Mouse (Mus musculus): ENCODE data around the gene Kcnk16.

Gene Kcnk16

DNA sequence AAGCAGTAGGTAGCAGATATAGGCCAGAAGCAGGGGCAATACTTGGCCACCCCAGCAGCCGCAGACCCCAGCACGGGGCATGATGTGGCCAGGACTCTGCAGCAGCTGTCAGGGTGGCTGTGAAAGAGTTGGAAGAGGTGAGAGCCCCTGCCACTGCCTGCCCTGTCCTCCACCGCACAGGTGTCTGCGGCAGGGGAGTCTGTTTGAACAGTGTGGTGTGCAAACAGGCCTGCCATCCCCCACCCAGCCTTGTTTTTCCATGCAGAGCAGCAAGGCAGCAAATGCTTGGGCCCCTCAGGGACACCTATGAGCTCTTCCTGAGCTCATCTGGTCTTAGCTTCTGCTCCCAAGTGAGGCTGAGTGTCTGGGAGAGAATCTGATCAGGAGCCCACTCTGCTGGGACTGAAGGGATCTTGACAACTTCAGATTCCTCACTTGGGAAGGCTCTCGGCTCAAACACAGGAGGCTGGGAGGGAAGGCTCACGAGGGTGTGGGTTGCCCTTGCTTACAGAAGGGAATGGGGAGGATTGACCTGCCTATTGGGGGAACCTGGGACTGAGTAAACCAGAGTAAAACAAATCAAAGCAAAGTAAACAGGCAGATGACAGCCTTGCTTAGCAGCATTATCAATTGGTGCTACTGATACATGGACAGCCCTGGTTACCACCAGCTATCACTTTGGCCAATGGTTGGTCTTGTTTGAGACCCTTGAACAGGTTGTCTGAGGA lies at the start of gene Kcnk16:
Gene Kcnk16, minus strand, starts transcription at position 118 of the 728 bp plus-strand sequence.
- TF ChIP-seq GATA4 (IDR thresholded peaks at IDR 0.05; ENCODE audit: insufficient replicate concordance, low read length) = no peak

GRCm38 (mm10) chr14:20315137-20315536 lies 46.1 kb upstream of the Kcnk16 start:
- no peak for TF ChIP-seq GATA4 (IDR thresholded peaks at IDR 0.05; ENCODE audit: insufficient replicate concordance, low read length)

DNA sequence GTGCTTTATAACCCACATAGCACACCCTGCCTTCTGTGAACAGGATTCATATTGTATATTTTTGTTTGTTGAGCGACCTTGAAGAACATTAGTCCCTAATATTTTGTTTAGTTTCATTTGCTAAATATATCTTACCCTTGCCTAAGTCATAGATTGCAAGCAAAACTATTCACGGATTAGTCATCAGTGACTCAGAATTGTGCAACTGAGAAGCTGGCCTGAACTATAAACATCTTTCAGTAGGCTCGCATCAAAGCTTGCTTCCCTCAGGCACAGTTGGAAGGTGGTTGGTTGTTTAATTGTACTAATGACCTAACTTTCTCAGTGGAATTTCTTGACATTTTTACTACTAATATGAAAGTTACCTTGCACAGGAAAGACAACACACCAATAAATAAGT lies 29.1 kb upstream of the Kcnk16 start:
- TF ChIP-seq GATA4 (IDR thresholded peaks at IDR 0.05; ENCODE audit: insufficient replicate concordance, low read length) = no peak

GRCm38 (mm10) chr14:20297616-20298015 lies 28.6 kb upstream of the Kcnk16 start:
- no peak for TF ChIP-seq GATA4 (IDR thresholded peaks at IDR 0.05; ENCODE audit: insufficient replicate concordance, low read length)

- no peak for TF ChIP-seq GATA4 (IDR thresholded peaks at IDR 0.05; ENCODE audit: insufficient replicate concordance, low read length)
Observed at GRCm38 (mm10) chr14:20294947-20295346, 25.9 kb upstream of the Kcnk16 start.

DNA sequence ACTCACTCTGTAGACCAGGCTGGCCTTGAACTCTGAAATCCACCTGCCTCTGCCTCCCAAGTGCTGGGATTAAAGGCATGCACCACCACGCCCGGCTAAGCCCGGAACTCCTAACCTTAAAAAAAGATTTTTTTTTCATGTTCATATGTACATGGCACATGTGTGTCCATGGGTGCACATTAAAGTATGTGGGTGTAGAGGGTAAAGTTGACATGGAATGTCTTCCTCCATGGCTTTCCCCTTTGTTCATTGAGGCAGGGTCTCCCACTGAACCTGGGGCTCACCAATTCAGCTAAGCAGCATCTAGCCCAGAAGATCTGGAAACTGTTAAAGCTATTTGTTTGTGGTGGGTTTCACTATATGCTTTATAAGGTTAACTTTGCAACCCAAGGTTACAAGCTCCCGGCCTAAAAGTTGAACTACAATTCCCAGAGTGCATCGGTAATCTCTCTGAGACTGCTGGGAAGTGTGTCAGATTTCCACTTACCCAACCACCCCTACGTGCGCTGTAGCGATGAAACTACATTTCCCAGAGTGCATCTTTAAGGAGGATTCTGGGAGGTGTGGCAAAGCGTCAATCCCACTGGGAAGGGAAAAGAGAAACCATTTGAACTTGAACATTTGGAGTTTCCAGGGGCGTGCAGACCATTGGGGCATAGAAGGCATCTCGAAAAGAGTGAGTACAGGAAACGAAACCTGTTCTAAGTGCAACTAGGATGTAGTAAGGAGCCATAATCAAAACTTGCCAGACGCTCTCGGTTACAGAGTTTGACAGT lies 25.3 kb upstream of the Kcnk16 start, which contains the start of gene Nudt13:
Gene Nudt13, plus strand, starts transcription at position 581 of the 776 bp plus-strand sequence.
- peak; percentile 64; the same call in 1 of the 2 replicates for TF ChIP-seq GATA4 (IDR thresholded peaks at IDR 0.05; ENCODE audit: insufficient replicate concordance, low read length)

DNA sequence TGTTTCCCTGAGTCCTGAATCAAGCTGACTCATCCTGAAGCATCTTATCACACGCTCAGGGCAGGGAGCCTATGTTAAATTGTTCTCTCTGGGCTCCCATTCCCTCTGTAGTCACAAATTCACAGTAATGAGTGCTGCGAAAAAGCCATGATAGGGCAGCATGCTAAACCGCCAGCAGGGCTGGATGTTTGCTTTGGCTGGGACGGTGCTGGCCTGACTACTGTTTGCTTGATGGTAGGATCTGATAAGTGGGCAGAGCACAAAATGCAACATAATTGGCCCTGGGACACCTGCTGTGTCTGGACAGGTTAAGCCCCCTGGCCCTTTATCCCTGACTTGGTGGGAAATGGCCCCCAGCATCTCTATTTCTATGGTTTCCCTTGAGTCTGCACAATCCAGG lies 22.4 kb upstream of the Kcnk16 start:
- peak; percentile 73 for TF ChIP-seq GATA4 (IDR thresholded peaks at IDR 0.05; ENCODE audit: insufficient replicate concordance, low read length)

DNA sequence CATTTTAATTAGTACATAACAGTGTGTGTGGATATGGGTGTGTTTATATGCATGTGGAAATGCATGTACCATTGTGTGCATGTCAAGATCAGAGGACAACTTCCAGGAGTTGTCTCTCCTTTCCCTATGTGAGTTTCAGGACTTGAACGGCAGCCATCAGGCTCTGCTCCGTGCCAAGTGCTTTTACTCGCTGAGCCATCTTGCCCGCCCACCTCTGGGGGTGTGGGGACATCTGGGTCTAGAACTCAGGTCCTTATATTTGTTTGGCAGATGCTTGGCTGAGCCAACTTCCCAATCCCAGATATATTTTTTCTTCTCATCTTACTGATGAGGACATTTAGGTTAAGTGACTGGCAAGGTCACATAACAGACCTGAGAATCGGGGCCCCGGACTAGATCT lies 578 bp downstream of the Kcnk16 start:
- no peak for TF ChIP-seq GATA4 (IDR thresholded peaks at IDR 0.05; ENCODE audit: insufficient replicate concordance, low read length)

DNA sequence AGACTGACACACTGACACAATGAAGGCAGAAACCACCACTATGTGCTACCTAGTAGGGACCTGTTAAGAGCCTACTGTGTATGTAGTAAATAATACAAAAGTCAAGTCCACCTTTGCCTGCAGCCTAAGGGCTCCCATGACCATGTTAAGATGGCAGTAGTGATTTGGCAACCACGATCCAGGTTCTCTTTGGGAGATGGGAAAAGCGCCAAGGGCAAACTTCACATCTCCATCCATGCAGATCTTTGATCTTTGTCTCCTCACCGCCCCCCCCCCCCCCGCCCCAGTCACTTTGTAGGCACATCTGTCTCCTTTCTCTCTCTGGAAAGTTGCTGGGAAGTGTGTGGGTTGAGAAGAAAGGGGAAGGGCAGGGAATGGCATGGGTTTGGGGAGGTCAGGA lies 6.7 kb downstream of the Kcnk16 start:
- no peak for TF ChIP-seq GATA4 (IDR thresholded peaks at IDR 0.05; ENCODE audit: insufficient replicate concordance, low read length)

DNA sequence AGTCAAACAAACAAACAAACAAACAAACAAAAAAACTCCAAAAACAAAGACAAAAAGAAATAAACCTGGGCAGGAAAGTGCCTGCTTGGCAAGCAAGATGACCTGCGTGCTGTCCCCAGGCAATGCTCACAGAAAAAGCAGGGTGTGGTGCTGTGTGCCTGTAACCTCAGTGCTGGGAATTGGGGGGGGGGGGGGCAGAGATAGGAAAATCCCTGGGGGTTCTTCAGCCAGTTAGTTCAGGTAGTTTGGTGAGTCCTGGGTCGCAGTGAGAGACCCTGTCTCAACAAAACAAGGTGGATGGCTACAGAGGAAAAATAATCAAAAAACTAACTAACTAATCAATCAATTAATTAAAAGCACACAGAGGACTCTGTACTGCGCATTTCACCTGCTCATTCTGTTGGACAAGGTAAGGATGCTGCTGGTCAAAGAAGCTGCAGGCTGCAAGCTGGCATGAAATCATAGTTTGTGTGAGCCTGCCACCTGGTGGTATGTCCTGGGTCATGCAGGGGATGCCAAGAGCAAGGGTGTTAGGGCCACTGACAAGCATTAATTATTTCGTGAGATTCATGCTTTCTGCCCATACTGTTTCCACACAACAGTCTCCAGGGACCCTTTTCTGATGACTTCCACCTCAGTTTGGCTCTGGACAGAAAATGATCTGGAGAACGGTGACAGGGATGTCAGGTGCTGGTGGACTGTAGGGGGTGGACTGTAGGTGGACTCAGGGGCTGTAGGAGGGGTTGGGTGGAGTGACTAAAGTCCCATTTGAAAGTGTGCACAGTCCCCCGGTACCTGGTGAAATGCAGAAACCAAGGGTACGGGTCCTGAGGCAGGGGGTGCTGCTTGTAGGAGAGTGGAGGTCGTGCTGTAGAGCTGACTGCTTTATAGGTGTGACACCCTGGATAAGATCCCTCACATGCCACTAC lies 10.6 kb downstream of the Kcnk16 start:
- TF ChIP-seq GATA4 (IDR thresholded peaks at IDR 0.05; ENCODE audit: insufficient replicate concordance, low read length) = no peak

GRCm38 (mm10) chr14:20250237-20251171 lies 18.5 kb downstream of the Kcnk16 start:
- TF ChIP-seq GATA4 (IDR thresholded peaks at IDR 0.05; ENCODE audit: insufficient replicate concordance, low read length) = no peak

DNA sequence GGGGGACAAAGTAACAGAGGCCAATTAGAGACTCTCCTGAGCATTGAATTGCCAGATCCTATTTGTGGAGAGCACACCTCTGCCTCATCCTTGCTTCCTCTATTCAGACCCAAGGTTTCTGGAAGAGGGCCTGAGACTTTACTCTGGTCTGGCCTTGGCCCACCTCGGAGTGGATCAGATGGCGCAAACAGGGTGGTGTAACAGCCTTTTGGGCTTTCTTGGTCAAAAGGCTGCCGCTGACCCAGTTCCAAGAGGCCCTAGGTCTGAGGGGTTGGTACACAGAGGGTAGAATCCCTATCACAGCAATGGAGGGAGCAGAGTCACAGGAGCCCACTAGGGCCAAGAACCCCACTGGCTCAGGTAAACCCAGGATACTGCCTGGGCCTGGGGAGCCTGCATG lies 21.0 kb downstream of the Kcnk16 start:
- TF ChIP-seq GATA4 (IDR thresholded peaks at IDR 0.05; ENCODE audit: insufficient replicate concordance, low read length) = no peak

DNA sequence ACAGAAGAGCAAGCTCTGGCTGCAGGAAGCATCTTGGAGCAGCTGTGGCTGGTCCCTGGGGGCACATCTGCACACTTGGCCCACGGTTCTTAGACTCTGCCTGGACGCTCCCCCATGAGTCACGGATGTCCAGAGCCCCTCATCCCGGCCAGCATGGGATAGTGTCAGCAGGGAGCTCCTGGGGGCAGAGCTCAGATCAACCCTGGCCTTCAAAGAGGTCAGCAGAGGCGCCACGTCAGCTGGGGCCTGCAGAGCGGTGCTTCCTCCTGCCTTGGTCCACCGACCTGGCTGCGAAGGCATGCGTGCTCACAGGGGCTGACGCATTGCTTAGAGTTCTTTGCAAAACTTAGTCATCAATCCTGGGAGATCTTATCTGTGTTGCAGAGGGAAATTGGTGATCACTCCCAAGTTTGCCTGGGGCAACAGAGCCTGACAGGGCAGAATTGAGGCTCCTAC lies 22.2 kb downstream of the Kcnk16 start:
- TF ChIP-seq GATA4 (IDR thresholded peaks at IDR 0.05; ENCODE audit: insufficient replicate concordance, low read length) = no peak

DNA sequence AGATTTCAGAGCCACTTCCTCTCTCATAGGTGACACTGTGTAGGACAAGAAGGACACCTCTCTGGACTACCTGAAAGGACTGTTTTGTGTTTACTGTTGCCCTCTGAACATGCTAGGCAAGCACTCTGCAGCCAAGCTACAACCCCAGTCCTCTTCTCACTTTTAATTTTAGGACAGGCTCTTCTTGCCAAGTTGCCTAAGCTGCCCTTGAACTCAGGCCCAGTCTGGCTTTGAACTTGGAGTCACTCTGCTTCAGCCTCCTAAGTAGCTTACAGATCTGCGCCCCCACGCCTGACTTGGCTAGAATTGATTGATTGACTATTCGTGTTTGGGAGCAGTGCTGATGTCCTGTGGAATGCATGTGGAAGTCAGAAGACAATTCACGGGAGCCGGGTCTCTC lies 23.1 kb downstream of the Kcnk16 start:
- no peak for TF ChIP-seq GATA4 (IDR thresholded peaks at IDR 0.05; ENCODE audit: insufficient replicate concordance, low read length)
